ENCODE assay signal across 14 mouse cellular contexts in the genomic region with DNA sequence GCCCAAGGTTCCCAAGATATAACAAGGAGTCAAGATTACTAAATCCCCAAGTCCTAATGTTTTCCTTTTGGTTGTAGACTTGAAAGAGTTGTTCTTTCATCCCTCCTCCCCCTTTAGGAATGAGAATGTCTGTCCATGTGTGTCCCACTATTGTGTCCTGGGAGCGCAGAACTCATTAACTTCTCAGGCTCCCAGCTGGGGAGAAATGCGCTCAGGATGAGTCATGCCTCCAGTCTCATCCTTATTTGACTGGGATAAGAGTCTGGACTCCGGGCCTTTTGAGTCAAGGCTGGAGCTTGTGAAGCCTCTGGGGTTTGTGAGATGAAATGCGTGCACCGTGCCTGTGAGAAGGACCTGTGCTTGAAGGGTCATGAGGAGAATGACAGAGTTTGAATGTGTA.
DNase-seq lines count a peak whose midpoint lies in the region; ATAC-seq lines count a peak whose summit lies in the region.
"Had no signal": no experiment of that assay in that cellular context is flagged by ENCODE, and none has a peak within 500 bp of the region (broad histone marks: within the 10 kb centered on the region; RNA-seq: fewer than 3 reads in every experiment).

No protein-coding gene starts in this region.

- 60% methylated on average over 5 of the region's 5 CpGs for WGBS in heart, embryonic 11.5 days (ENCODE audit: insufficient replicate concordance)

- no peaks in the 10 kb centered on the region for H3K4me1 ChIP-seq in heart, embryonic 11.5 days (ENCODE audit: control insufficient read depth, insufficient read depth, low read length)
- H3K4me1 ChIP-seq: heart, embryonic 15.5 days; midbrain, embryonic 10.5 days had no signal

- H3K27ac ChIP-seq in heart, embryonic 11.5 days (ENCODE audit: low read depth, low read length) = no peak overlapping the region
- H3K27ac ChIP-seq: heart, embryonic 15.5 days; hindbrain, postnatal 0 days; midbrain, embryonic 10.5 days; neural tube, embryonic 15.5 days had no signal

- intact Hi-C loops in left cerebral cortex, postnatal 4 days (cut with DNase I) = no loop called here

- no peak overlapping the region for H3K9ac ChIP-seq in heart, embryonic 11.5 days (ENCODE audit: low read depth, low read length)
- H3K9ac ChIP-seq: heart, embryonic 15.5 days; neural tube, embryonic 15.5 days had no signal

- no peak overlapping the region for H3K4me2 ChIP-seq in heart, embryonic 11.5 days
- H3K4me2 ChIP-seq: heart, embryonic 15.5 days; neural tube, embryonic 15.5 days had no signal

- no peaks in the 10 kb centered on the region; the same call in 1 of the 2 replicates for H3K27me3 ChIP-seq in heart, embryonic 11.5 days (ENCODE audit: control insufficient read depth, insufficient read depth, low read length)
- H3K27me3 ChIP-seq: heart, embryonic 15.5 days; neural tube, embryonic 15.5 days had no signal

- DNase-seq in heart, adult 18-20 months = peak; percentile 9 to 37
- peak; percentile 65 for DNase-seq in R1 (ENCODE audit: low read depth, low spot score)
- DNase-seq in brain, adult 2 months (ENCODE audit: low read depth, low spot score) = peak; percentile 51
- DNase-seq in heart, postnatal 4 days = peak; percentile 14
- no peak for DNase-seq in spleen, postnatal 4 days (ENCODE audit: low spot score in 2 of 2)
- no peak for DNase-seq in left cerebral cortex, postnatal 4 days
- DNase-seq: cerebellum, adult 9-10 months; embryo, embryonic 11 days had no signal

- H3K4me3 ChIP-seq in heart, embryonic 11.5 days (ENCODE audit: low read depth, low read length) = no peak overlapping the region
- H3K4me3 ChIP-seq: heart, embryonic 15.5 days; midbrain, embryonic 10.5 days; neural tube, embryonic 15.5 days had no signal

- H3K36me3 ChIP-seq in heart, embryonic 11.5 days (ENCODE audit: control insufficient read depth, insufficient read depth, low read length) = no peaks in the 10 kb centered on the region
- H3K36me3 ChIP-seq: heart, embryonic 15.5 days; midbrain, embryonic 10.5 days; neural tube, embryonic 15.5 days had no signal

- ATAC-seq in heart, embryonic 11.5 days (replicated peaks; ENCODE audit: insufficient number of reproducible peaks, low FRiP score, low TSS enrichment) = no peak
- ATAC-seq: forebrain, embryonic 16.5 days; hindbrain, postnatal 0 days had no signal

- no peaks in the 10 kb centered on the region for H3K9me3 ChIP-seq in heart, embryonic 11.5 days (replicated peaks; ENCODE audit: control insufficient read depth, low read length)
- H3K9me3 ChIP-seq: heart, embryonic 15.5 days; midbrain, embryonic 10.5 days; neural tube, embryonic 15.5 days had no signal

Comparison
In these comparisons a context has a peak if more than half of its experiments do, and no peak if none do; other contexts are left out.
1. DNase-seq: peak in heart, adult 18-20 months (2 of 2), R1 (single experiment), brain, adult 2 months (single experiment) and heart, postnatal 4 days (single experiment); none in spleen, postnatal 4 days (0 of 2) and left cerebral cortex, postnatal 4 days (single experiment).